Mouse (Mus musculus) retina, adult 2 months (tissue): Measurements from ENCODE around the gene Icos.

Source experiments
- DNase-seq: peaks from one replicate; pipeline ENCODE4 v3.0.0-alpha.2; 2012; ENCODE audit warnings: low read depth, low spot score

Icos gene

GRCm38 (mm10) chr1:60962095-60962494, 15.6 kb upstream of the Icos start:
- no peak for DNase-seq

DNA sequence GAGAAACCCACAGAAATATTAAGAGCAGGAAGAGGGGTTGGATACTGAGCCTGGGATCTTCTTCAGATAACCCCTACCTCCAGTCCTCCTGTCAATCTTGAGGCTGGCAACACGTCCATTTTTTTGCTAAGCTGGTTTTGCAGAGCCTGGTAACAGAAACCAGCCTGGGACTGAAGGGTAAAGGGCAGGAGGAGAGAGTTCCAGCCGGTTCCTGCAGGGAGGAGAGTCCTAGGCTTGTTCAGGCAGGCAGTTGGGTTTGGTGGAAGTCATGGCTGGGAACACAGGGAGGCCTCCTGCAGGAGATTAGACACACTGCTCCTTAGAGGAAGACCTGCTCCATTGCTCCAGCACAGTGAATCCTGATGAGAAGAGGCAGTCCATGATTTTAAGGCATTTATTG, 10.2 kb upstream of the Icos start:
- DNase-seq: no peak

- DNase-seq: no peak
Observed at GRCm38 (mm10) chr1:60970846-60971245, 6.9 kb upstream of the Icos start.

DNA sequence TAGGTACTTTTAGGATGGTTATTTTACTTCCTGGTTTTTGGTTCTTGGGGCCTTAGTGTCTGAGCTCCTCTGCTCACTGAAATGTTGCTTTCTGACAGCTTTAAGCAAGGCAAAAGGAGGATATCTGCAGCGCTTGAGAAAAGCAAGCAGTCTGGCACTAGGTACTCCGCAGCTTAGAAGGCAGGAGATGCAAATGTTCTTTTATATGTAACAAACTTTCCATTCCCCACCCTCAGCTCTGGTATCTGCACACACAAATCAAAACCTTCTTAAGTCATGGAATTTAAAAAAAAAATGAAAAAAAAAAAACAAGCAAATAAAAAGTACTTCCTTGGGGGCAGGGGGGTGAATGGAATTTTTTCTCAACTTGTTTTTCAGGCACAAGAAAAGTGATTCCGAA, 3.5 kb upstream of the Icos start:
- DNase-seq: no peak

- DNase-seq: no peak
Observed at GRCm38 (mm10) chr1:60975646-60976294, 2.0 kb upstream of the Icos start.

- DNase-seq: no peak
Observed at GRCm38 (mm10) chr1:60979126-60979842, 1.6 kb downstream of the Icos start.

DNA sequence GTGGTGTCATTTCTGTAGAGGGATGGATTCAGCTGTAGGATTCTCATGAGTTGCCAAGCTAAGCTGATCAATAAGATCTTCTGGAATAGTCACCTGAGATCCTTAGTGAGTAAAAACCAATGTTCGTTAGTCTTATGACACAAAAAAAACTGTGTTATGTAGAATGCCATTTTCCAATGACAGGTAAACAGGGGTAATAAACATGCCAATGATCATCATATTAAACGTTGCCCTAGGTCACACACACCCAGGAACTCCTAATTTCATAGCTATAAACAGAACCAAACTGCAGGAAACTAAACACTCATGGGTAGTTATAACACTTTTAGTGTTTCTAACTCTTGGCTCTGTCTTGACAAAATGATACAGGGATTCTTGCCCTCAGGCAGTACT, 2.1 kb downstream of the Icos start:
- DNase-seq: no peak

DNA sequence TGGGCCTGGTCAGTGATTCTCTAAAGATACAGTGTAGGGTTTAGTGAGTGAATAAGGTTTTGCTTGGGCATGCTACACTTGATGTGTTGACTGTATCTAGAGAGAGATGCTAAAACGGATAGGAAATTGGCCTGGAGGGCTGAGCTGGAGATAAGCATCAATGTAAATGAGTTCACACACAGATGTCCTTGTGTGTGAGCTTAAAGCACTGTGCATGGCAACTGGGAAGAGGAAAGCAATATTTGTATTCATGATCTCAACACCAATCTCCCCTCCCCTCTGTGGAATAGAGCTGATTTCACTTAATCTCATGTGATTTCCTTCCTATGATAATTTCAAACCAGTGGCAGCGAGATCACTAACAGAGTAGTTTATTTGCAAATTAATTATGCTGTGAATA, 7.3 kb downstream of the Icos start:
- DNase-seq: no peak

- no peak for DNase-seq
Observed at GRCm38 (mm10) chr1:60986141-60986540, 8.4 kb downstream of the Icos start.

DNA sequence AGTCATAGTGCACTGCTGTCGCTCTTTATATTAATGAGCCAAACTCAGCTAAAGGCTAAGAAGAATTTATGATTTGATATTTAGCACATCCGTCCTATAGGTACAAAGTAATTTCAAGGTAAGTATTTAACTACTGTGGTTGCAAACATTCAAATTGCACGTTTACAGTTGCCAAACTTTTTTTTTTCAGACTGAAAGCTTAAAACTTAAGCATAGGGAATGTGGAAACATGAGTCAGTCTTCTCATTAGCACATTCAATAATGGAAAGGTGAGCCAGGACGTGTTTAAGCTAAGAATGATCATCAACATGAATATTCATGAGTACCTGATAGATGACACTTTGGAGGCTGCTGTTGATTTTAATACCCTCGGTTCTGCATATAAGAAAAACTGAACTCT, 11.4 kb downstream of the Icos start:
- no peak for DNase-seq

DNA sequence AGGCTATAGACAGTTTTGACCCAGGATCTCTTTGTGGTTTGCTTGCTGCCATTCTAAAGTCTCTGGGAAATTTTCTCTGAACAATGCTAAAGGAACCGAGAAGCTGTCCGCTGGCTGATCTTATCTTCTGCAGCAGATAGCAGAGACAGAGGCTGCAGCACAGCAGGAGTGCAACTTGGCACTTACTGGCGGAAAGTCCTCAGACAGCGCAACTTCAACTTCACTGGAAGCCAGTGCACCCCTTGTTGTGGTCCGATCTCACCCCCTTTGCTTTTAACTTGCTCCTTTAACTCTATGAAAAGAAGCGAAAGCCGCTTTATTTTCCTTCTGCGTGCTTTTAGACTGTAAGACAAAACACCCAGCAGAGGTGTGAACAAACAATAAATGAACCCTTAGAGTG, 12.6 kb downstream of the Icos start:
- DNase-seq: no peak

DNA sequence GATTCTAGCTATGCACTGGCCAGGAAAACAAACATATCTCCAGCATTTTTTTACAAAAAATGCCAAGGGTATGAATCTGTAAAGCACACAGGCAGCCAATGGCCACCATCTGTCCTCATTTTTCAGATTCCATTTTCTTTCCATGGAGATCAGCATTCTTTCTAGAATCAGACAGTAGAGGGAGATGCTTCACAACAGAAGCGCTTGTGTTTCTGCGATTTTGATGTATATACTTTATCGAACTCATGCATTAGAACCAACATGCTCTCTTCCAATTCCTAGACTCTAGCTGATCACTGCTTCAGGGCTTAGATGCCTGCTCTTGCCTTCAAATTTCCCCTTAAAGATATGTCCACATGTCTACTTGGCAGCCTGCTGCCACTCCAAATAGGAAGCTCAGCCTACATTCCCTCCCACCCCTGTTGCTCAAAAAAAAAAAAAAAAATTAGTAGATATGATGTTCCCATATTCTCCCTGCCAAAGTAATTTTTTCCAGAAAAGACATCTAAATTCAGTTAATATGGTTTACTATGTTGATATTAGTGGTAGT, 20.4 kb downstream of the Icos start:
- no peak for DNase-seq

DNA sequence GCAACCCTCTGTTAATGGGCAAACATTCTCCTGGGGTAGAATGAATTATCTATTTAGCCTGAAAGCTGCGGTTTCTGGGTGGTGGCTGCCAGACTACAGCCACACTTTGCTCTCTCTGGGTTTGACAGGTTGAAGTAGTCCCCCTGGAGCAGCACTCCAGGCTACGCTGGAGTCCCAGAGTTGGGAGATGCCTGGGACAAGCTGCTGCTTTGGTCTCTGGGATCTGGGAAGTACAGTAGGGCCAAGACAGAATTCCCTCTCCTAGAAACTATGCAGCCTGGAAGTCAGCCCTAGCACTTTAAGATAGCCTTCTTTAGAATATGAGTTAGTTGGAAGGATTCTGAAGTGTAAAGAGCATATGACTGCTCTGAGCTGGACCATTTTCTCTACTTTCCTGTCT, 21.0 kb downstream of the Icos start:
- no peak for DNase-seq

- DNase-seq: no peak
Observed at GRCm38 (mm10) chr1:61001786-61002354, 24.1 kb downstream of the Icos start.

DNA sequence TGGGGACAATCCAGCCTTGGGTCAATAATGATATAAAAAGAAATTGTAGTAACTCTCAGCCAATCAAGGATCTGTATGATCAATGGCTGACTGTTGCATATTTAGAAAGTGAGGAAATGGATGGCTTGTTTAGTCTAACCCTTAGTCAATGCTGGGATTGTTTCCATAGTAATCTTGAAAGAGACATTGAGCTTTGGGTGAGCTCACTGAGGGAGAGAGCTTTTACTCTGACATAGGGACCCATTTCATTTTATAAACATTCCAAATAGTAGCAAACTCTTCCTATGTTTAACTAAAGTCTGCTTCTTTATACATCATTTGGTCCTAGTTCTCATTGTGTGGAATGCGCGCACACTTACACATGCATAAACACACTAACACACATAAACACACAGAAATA, 28.5 kb downstream of the Icos start:
- DNase-seq: no peak

- DNase-seq: no peak
Observed at GRCm38 (mm10) chr1:61007516-61007915, 29.8 kb downstream of the Icos start.

DNA sequence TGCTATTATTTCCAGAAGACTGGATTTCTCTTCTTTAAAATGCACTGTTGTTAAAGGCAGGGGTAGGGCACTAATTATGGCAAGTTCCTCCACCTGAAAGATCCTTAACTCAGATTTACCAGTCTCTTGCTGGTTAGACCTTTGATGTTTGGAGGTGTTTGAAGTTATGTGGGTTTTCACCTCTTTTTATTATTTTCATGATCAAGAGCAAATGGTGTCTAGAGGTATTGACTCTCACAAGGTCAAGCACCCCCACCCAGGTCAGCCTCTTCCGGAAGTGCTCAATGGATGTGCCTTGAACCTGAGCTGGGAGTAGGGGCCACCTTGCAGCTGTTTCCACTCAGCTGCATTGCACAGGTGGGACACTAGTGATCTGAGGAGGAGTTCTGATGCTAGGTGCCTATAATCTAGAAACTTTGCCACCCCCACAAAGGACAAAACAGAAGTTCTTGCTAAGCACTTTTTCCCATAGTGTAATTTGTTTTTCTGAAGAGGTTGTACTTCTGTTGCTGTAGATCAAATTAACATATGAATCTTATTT, 38.9 kb downstream of the Icos start:
- no peak for DNase-seq

DNA sequence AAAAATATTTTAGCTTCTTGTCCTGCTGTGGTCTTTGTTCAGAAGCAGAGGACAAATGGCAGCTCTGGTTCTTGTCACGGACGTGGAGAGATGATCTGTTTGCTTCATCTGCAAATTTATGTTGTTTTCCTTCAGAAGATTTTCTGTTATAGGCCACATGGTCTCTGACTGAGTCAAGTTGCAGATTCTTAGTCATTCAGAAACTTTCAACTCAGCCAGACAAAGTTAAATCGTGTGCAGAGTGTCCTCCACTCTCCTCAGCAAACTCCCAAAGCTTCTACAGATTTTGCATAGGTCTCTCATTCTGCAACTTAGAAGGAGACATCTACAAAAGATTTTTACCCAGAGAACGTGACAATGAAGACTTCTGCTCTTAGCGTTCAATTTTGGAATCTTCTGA, 49.0 kb downstream of the Icos start:
- DNase-seq: no peak

DNA sequence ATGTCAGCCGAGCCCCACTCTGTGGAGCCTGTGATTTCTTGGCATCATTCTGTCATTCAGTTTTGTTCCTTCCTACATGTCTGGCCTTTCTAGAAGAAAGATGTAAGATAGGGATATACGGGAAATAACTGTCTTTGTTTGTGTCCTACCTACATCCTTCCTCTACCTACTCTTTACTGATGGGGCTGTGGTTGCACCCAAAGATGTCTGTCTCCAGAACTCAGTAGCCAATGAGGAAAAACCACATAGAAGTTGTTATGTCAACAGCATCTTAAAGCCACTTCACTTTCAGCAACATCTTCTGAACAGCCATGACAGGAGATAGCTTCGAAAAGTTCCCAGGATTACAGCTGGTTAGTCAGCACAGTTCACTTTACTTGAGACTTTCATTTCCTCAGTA, 49.8 kb downstream of the Icos start:
- DNase-seq: no peak

DNA sequence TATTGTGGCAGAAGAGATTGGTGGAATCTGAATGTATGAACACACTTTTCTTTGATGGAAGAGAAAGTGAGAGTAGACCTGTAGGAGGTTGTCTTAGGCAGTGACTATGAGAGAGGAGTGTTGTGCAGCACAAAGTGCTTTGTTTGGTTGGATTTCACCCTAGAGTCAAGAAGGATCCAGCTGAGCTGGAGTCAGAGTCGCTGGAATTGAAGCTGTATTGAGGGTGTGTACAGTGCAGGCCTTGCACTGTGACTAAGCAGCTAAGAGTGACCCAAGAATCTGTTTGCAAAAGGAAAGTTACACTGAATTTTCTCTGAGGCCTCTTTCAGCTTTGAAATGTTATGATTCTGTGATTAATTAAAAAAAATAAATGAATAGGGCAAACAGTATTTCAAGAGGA, 52.2 kb downstream of the Icos start:
- DNase-seq: no peak

DNA sequence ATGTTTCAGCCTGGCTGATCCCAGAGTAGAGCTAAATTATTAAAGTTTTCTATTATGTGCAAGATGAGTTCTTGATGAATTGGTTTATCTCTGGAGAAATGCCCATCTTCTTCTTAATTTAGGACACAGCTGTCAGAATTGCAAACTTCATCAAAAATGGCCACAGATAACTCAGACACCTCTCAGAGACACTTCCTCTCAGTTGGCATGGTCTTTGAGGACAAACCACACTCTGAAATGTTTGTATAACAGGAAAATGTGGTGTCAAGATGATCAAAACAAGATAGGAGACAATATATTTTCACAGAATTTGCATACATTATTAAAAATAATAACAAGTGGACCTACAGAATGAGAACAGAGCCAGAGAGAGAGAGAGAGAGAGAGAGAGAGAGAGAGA, 52.8 kb downstream of the Icos start:
- no peak for DNase-seq

DNA sequence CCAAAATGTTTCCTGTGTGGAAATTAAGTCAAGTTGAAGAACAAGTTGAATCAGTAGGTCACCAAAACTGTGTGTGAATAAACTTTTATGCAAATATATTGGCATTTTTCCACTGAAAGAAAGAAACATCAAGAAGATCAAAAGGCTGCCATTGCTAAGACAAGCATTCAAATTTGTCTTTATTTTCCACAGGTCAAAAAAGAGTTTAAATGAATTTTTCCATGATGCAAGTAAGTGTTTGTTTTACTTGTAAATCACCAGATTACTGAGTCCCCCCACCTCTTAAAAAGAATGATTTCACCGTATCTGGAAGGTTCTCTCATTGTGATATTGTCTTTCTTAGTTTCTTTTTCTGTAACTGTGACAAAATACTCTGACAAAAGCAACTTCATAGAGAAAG, 57.5 kb downstream of the Icos start:
- no peak for DNase-seq

- no peak for DNase-seq
Observed at GRCm38 (mm10) chr1:61038223-61038622, 60.5 kb downstream of the Icos start.
